Mouse (Mus musculus) megakaryocyte, embryonic 14.5 days (primary cell): Measurements from ENCODE around the gene Atf7ip.

Source experiments
- FLI1 ChIP-seq: IDR thresholded peaks from 2 replicates; pipeline ENCODE4 v1.6.1; 2012; ENCODE audit warnings: low read length, inconsistent platforms, mixed read lengths
- GATA1 ChIP-seq: IDR thresholded peaks from 3 replicates; pipeline ENCODE4 v1.6.1; 2012; ENCODE audit warnings: mixed read lengths, low read length, inconsistent platforms, borderline replicate concordance

GRCm38 (mm10) chr6:136497744-136498143 is 8.2 kb upstream of the Atf7ip start:
- TF ChIP-seq FLI1 = no peak
- TF ChIP-seq GATA1 = no peak
